Mouse (Mus musculus): Measurements from ENCODE around the gene Itgav.

Gene Itgav

GRCm38 (mm10) chr2:83856236-83856635 is 132.0 kb downstream of the Itgav start:
- Histone ChIP-seq H3K27me3 (ENCODE audit: control insufficient read depth, insufficient read depth, low read length, poor library complexity, severe bottlenecking) (no peaks in the 10 kb centered on the region), H3K36me3 (ENCODE audit: control insufficient read depth, insufficient read depth, low read length, poor library complexity, severe bottlenecking) (no peaks in the 10 kb centered on the region)
- DNase-seq (ENCODE audit: low read depth, low spot score) = no peak
